In genomic region chr4:129134799-129135585, GRCm38 (mm10) we compare ENCODE assay signal across 8 mouse cellular contexts. TPM values are rescaled to one million over a fixed set of nuclear protein-coding genes. Genes with fewer than 3 reads are reported as not detected.
DNase-seq lines count a peak whose midpoint lies in the region; ATAC-seq and TF ChIP-seq lines count a peak whose summit lies in the region.

No protein-coding gene starts in this region.

- peak overlapping the region; percentile 24; the same call in 1 of the 2 replicates for H3K4me2 ChIP-seq in forebrain, embryonic 12.5 days
- no peak overlapping the region for H3K4me2 ChIP-seq in limb, embryonic 11.5 days (ENCODE audit: low read depth, severe bottlenecking)
- H3K4me2 ChIP-seq in midbrain, embryonic 11.5 days: peak overlapping the region; percentile 23; the same call in 1 of the 2 replicates

- H3K4me3 ChIP-seq in layer of hippocampus, adult 2 months: no peak overlapping the region
- no peak overlapping the region; the same call in 1 of the 2 replicates for H3K4me3 ChIP-seq in forebrain, embryonic 12.5 days (replicated peaks)
- H3K4me3 ChIP-seq in limb, embryonic 11.5 days (ENCODE audit: low read depth, low read length): no peak overlapping the region
- H3K4me3 ChIP-seq in midbrain, embryonic 11.5 days (ENCODE audit: low read depth, low read length): no peak overlapping the region

- DNase-seq in layer of hippocampus, adult 2 months (ENCODE audit: low spot score in 2 of 2): peak in 1 of 2 experiments; percentile 84
- no peak for DNase-seq in layer of hippocampus, adult 9-11 months
- peak; percentile 61 for DNase-seq in c-Kit-positive CD71-positive TER-119-positive erythroid progenitor cells, embryonic 14.5 days (ENCODE audit: low spot score)
- DNase-seq in heart, postnatal 4 days: peak; percentile 89
- peak; percentile 95 for DNase-seq in limb, embryonic 11.5 days (ENCODE audit: low spot score)
- peak; percentile 100 for DNase-seq in midbrain, embryonic 11.5 days (ENCODE audit: low spot score, missing footprints)
- DNase-seq in spleen, postnatal 4 days (ENCODE audit: low spot score in 2 of 2): peak; percentile 70 to 90

- no peak overlapping the region for H3K9ac ChIP-seq in forebrain, embryonic 12.5 days
- H3K9ac ChIP-seq in limb, embryonic 11.5 days (ENCODE audit: low read length): no peak overlapping the region; the same call in 1 of the 2 replicates
- H3K9ac ChIP-seq in midbrain, embryonic 11.5 days (ENCODE audit: low read length): peak overlapping the region; percentile 34

- peak overlapping the region; percentile 39; the same call in 1 of the 2 replicates for H3K27ac ChIP-seq in layer of hippocampus, adult 2 months
- no peak overlapping the region for H3K27ac ChIP-seq in forebrain, embryonic 12.5 days
- H3K27ac ChIP-seq in limb, embryonic 11.5 days (replicated peaks; ENCODE audit: low read depth, low read length): no peak overlapping the region
- H3K27ac ChIP-seq in midbrain, embryonic 11.5 days (ENCODE audit: low read depth, low read length): no peak overlapping the region

- H3K4me1 ChIP-seq in forebrain, embryonic 12.5 days: peaks cover 32% of the 10 kb centered on the region
- 0 out of 2 replicates have a peak, but pooled peaks cover 9% of the 10 kb centered on the region for H3K4me1 ChIP-seq in limb, embryonic 11.5 days (ENCODE audit: control insufficient read depth, insufficient read depth, low read length)
- H3K4me1 ChIP-seq in midbrain, embryonic 11.5 days (ENCODE audit: control insufficient read depth, insufficient read depth, low read length): peaks cover 5% of the 10 kb centered on the region; the same call in 1 of the 2 replicates

- peak; percentile 49 for ATAC-seq in forebrain, embryonic 12.5 days (ENCODE audit: low FRiP score)
- no peak for ATAC-seq in limb, embryonic 11.5 days (ENCODE audit: insufficient number of reproducible peaks, low FRiP score, low TSS enrichment, low read depth)
- ATAC-seq in midbrain, embryonic 11.5 days (ENCODE audit: low FRiP score): peak; percentile 58

- no peaks in the 10 kb centered on the region for H3K36me3 ChIP-seq in forebrain, embryonic 12.5 days (replicated peaks)
- no peaks in the 10 kb centered on the region for H3K36me3 ChIP-seq in limb, embryonic 11.5 days (ENCODE audit: control insufficient read depth, insufficient read depth, low read length)
- no peaks in the 10 kb centered on the region for H3K36me3 ChIP-seq in midbrain, embryonic 11.5 days (ENCODE audit: control insufficient read depth, insufficient read depth, low read length)

- TF ChIP-seq CTCF in layer of hippocampus, adult 2 months (conservative IDR thresholded peaks at IDR 0.05): peak; percentile 91

- no peaks in the 10 kb centered on the region for H3K9me3 ChIP-seq in forebrain, embryonic 12.5 days
- H3K9me3 ChIP-seq in limb, embryonic 11.5 days (ENCODE audit: control insufficient read depth, low read length): no peaks in the 10 kb centered on the region
- H3K9me3 ChIP-seq in midbrain, embryonic 11.5 days (ENCODE audit: control insufficient read depth, low read length): no peaks in the 10 kb centered on the region

- 9% methylated on average over 15 of the region's 15 CpGs for WGBS in forebrain, embryonic 12.5 days
- WGBS in limb, embryonic 11.5 days: 10% methylated on average over 15 of the region's 15 CpGs
- WGBS in midbrain, embryonic 11.5 days: 9% methylated on average over 15 of the region's 15 CpGs

- H3K27me3 ChIP-seq in forebrain, embryonic 12.5 days: peaks cover 68% of the 10 kb centered on the region
- H3K27me3 ChIP-seq in limb, embryonic 11.5 days (ENCODE audit: control insufficient read depth, insufficient read depth, low read length): peaks cover 20% of the 10 kb centered on the region; the same call in 1 of the 2 replicates
- peaks cover 38% of the 10 kb centered on the region for H3K27me3 ChIP-seq in midbrain, embryonic 11.5 days (ENCODE audit: control insufficient read depth, insufficient read depth, low read length)

RNA-seq across cellular contexts. Expression of gene Fndc5, which starts 1.8 kb away (rescaled TPM):
- 10 to 100 TPM; 77.5 to 78.6 TPM for total RNA-seq in layer of hippocampus, adult 2 months (2021)
- 0.86 and 1.1 TPM in 2 replicates for polyA plus RNA-seq in forebrain, embryonic 12.5 days (2016; fragmentation: Nextera tagmentation; extraction: Ambion mirVana)
- total RNA-seq in heart, postnatal 4 days (2021): 100 to 1,000 TPM; 101 to 105 TPM
- polyA plus RNA-seq in limb, embryonic 11.5 days (2014; fragmentation: Nextera tagmentation; extraction: Ambion mirVana): 3.7 and 4.5 TPM in 2 replicates
- 0.95 and 1.5 TPM in 2 replicates for polyA plus RNA-seq in midbrain, embryonic 11.5 days (2014; fragmentation: Nextera tagmentation; extraction: Ambion mirVana)

RNA-seq across cellular contexts. Expression of gene Hpca, which starts 13.2 kb away (rescaled TPM):
- 1,000 to 10,000 TPM; 2,418 to 2,601 TPM for total RNA-seq in layer of hippocampus, adult 2 months (2021)
- 6.0 and 6.4 TPM in 2 replicates for polyA plus RNA-seq in forebrain, embryonic 12.5 days (2016; fragmentation: Nextera tagmentation; extraction: Ambion mirVana)
- under 1 TPM; 0.25 to 0.69 TPM for total RNA-seq in heart, postnatal 4 days (2021)
- polyA plus RNA-seq in limb, embryonic 11.5 days (2014; fragmentation: Nextera tagmentation; extraction: Ambion mirVana): 0.19 and 0.23 TPM in 2 replicates
- 2.0 and 2.3 TPM in 2 replicates for polyA plus RNA-seq in midbrain, embryonic 11.5 days (2014; fragmentation: Nextera tagmentation; extraction: Ambion mirVana)

RNA-seq across cellular contexts. Expression of gene Tmem54, which starts 29.6 kb away (rescaled TPM):
- not detected for total RNA-seq in layer of hippocampus, adult 2 months (2021)
- 0.54 and 1.9 TPM in 2 replicates for polyA plus RNA-seq in forebrain, embryonic 12.5 days (2016; fragmentation: Nextera tagmentation; extraction: Ambion mirVana)
- not detected for total RNA-seq in heart, postnatal 4 days (2021)
- polyA plus RNA-seq in limb, embryonic 11.5 days (2014; fragmentation: Nextera tagmentation; extraction: Ambion mirVana): 4.3 and 4.6 TPM in 2 replicates
- polyA plus RNA-seq in midbrain, embryonic 11.5 days (2014; fragmentation: Nextera tagmentation; extraction: Ambion mirVana): 0.20 and 0.43 TPM in 2 replicates

RNA-seq across cellular contexts. Expression of gene S100pbp, which starts 54.5 kb away (rescaled TPM):
- total RNA-seq in layer of hippocampus, adult 2 months (2021): 10 to 100 TPM; 33.6 to 36.0 TPM
- 26.2 and 31.6 TPM in 2 replicates for polyA plus RNA-seq in forebrain, embryonic 12.5 days (2016; fragmentation: Nextera tagmentation; extraction: Ambion mirVana)
- 10 to 100 TPM; 22.5 to 24.2 TPM for total RNA-seq in heart, postnatal 4 days (2021)
- polyA plus RNA-seq in limb, embryonic 11.5 days (2014; fragmentation: Nextera tagmentation; extraction: Ambion mirVana): 30.5 and 32.3 TPM in 2 replicates
- polyA plus RNA-seq in midbrain, embryonic 11.5 days (2014; fragmentation: Nextera tagmentation; extraction: Ambion mirVana): 20.0 and 26.9 TPM in 2 replicates

RNA-seq across cellular contexts. Expression of gene Yars, which starts 54.6 kb away (rescaled TPM):
- total RNA-seq in layer of hippocampus, adult 2 months (2021): 10 to 100 TPM; 93.4 to 95.1 TPM
- polyA plus RNA-seq in forebrain, embryonic 12.5 days (2016; fragmentation: Nextera tagmentation; extraction: Ambion mirVana): 103 TPM in 2 replicates
- total RNA-seq in heart, postnatal 4 days (2021): 10 to 100 TPM; 44.7 to 45.0 TPM
- 83.1 and 84.8 TPM in 2 replicates for polyA plus RNA-seq in limb, embryonic 11.5 days (2014; fragmentation: Nextera tagmentation; extraction: Ambion mirVana)
- polyA plus RNA-seq in midbrain, embryonic 11.5 days (2014; fragmentation: Nextera tagmentation; extraction: Ambion mirVana): 105 and 106 TPM in 2 replicates
